Mouse (Mus musculus): ENCODE data around the gene Tmeff1.

Gene Tmeff1

DNA sequence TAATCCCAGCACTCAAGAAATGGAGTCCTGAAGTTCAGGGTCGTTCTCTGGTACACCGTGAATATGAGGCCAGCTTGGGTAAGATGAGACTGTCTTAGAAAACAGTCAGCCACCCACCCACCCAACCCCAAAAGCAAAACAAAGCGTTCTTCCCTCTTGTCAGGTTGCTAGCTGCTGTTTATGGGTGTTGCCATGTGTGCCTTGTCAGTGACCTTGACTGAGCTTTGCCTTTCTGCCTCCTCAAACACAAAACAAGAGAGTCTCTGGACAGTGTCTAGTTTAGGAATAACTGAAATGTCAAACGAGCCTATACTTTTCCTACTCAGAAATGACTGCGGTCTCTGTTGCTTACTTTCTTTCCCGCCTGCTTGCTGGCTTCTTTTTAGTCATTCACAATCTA, 37.3 kb downstream of the Tmeff1 start:
- no peak for DNase-seq (ENCODE audit: low spot score)

DNA sequence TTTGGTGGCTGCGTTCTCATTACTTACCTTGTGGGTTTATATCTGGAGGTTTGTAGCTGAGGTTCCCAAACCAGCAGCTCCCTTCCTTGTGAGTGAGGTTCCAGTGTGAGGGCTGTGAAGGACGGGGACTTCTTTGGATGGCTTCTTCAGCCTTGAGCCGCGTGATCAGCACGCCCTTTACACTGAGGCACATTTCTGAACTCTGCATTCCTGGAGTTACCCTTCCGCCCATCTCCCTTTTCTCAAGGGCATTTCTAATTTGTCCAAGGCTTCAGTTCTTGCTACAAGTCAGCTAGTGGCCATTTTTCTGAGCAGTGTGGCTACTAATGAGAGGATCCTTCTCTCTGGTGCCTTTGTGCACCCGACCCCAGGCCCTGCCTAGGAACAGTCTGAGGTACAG, 38.0 kb downstream of the Tmeff1 start:
- no peak for DNase-seq (ENCODE audit: low spot score)

DNA sequence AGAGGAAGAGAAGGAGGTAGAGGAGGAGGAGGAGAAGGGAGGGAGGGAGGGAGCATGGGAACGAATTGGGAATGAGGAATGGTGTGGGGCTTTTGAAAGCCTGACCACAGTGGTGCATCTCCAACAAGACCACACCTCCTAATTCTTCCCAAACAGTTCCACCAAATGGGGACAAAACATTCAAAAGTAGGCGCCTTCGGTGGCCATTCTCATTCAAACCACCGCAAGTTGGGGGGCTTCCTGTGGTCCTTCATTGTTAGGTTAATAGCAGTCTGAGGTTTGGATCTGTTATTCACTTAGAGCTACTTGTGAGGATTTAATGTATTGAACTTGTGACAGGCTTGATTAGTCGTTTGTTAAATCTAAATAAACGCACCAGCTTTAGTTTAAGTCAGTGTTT, 40.0 kb downstream of the Tmeff1 start:
- no peak for DNase-seq (ENCODE audit: low spot score)

DNA sequence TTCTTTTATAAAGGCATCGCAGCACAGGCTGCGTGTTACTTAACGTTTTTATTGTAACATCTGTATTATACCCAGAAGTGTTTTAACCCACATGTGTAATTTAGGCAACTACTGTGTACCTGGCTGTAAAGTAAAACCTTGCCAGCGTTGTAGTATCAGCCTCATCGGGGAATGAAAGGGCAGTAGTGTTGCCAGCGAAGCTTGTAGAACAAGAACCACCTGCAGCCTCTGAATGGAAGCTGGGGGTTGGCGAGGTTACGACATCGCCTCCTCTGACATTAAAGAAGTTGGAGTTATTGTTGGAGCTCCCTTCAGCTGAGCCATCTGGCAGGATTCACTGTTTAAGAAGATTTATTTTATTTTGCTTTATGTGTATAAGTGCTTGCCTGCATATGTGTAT, 40.9 kb downstream of the Tmeff1 start:
- DNase-seq (ENCODE audit: low spot score): no peak

DNA sequence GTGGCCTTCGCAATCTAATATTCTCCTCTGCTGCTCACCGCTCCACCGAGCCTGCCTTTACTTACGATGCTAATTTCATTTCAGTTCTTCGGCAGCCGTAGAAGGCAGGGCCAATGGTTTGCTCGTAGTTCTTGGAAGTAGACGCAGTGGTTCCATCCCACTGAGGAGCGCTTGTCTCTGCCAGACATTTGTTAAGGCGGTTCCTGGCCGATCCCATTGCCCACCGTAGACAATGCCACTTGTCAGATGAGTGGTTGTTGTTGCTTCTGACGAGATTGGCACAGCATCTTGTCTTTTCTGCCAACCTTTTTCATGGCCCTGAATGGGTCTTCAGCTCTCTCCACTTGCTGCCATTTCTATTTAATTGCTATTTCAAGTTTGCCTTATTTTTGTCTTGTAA, 44.5 kb downstream of the Tmeff1 start:
- DNase-seq (ENCODE audit: low spot score): no peak

DNA sequence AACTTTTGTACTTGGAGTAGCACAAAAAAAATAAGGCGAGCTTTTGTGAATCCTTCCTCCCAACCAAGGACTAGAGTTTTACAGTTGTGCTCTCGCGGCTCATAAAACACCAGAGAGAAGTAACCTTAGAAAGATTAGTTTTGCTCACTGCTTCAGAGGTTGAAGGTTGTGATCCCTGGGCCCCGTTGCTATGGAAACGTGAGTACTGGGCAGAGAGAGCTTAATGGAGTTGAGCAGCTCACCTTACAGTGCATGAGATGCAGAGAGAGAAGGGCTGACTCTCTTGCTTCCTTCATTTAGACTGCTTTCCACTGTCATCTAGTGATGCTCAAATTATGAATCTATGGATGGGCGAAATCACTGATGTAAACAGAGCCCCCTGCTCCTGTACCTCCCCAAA, 48.6 kb downstream of the Tmeff1 start:
- no peak for DNase-seq (ENCODE audit: low spot score)

DNA sequence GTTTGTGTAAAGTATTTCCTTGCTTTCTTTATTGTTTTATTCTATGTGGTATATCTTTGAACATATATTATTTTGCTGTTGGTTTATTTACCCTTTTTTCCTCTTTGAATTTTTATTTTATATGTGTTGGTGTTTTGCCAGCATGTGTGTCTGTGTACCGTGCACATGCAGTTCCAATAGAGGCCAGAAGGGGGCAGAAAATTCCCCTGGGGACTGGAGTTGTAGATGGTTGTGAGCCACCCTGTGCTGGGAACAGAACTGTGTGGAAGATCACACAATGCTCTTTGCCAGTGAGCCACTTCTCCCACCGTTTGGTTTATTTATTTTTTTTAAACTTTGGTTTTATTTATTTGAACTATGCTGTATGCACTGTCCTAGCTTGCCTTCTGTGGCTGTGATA, 49.1 kb downstream of the Tmeff1 start:
- no peak for DNase-seq (ENCODE audit: low spot score)

DNA sequence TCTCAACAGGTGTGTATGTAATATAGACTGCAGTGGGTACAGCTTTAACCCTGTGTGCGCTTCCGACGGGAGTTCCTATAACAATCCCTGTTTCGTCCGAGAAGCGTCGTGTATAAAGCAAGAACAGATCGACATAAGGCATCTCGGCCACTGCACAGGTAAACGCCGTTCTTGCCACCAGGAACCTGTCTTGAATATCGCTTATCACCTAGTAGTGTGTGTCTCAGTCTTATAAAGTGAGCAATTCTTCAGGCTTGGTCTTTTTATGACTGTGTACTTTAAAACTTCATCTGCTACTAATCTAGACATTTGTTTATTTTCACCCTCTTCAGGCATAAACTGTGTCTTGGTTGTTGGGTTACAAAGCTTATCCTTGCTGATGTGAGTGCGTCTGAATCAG, 51.9 kb downstream of the Tmeff1 start:
- no peak for DNase-seq (ENCODE audit: low spot score)

DNA sequence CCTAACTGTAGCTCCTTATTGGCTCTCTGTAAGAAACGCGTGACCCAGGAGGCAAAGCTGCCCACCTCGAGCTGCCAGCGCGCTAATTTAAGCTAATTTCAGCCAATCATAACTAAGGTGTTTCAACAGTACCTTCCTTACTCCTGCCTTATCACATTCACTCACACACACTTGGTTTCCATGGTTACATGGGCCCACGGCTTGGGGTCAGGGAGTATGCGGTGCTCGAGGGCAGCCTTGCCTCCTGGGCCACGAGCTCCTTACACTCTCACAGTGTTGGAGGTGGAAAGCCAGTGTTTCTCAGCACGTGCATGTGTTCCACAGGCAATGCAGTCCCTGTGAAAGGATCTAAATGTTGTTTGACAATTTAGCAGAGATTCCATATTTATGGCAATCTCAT, 53.2 kb downstream of the Tmeff1 start:
- no peak for DNase-seq (ENCODE audit: low spot score)

DNA sequence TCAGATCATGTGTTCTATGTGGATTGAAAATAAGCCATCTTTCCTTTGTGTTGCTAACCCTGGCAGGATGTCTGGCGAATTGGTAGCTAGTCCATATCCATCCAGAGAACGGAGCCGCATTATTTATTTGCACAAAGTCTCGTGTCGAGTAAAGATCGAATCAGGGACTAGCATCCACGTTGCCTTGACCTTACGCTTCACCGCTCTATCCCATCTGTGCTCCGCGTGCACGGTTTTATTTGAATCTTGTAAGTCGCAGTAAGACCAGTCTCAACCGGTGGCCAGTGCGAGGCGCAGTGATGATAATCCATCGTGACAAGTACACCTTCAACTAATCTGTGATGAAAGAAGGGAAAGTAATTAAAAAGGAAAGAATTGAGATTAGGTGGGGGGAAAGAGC, 54.5 kb downstream of the Tmeff1 start:
- no peak for DNase-seq (ENCODE audit: low spot score)

DNA sequence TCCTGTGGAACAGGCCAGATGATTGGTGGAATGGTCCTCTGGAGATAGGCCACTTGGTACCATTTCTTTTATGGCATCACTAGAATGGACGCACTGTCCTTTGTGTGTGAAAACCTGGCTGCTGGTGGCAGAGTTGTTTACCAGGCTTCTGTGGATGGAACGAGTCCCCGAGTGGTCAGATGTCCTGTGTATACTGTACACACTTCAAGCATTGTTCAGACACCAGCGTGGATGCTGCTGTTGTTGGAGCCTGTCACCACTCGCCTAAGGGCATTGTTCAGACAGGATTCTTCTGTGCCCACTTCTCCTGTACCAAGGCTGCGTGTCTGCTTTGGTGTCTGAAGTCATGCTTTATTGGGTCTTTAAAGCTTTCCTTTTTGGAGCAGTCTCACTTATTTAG, 58.8 kb downstream of the Tmeff1 start:
- DNase-seq (ENCODE audit: low spot score): no peak

DNA sequence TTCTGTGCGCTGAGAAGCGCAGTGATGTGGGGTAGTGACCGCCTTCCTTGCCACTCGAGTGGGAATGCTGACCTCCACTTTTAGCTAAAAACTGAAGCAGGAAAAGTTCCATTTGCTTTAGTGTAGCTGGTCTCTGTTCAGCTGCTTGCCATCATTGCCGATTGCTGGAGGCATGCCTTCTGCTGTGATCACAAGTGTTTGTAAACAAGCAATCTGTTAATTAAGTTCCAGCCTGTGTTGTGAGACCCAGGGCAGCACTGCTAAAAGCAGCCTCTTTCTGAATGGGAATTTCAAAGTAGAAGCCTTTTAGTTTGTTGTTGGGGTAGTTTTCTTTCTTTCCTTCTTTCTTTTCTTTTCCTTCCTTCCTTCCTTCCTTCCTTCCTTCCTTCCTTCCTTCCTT, 61.2 kb downstream of the Tmeff1 start:
- no peak for DNase-seq (ENCODE audit: low spot score)

DNA sequence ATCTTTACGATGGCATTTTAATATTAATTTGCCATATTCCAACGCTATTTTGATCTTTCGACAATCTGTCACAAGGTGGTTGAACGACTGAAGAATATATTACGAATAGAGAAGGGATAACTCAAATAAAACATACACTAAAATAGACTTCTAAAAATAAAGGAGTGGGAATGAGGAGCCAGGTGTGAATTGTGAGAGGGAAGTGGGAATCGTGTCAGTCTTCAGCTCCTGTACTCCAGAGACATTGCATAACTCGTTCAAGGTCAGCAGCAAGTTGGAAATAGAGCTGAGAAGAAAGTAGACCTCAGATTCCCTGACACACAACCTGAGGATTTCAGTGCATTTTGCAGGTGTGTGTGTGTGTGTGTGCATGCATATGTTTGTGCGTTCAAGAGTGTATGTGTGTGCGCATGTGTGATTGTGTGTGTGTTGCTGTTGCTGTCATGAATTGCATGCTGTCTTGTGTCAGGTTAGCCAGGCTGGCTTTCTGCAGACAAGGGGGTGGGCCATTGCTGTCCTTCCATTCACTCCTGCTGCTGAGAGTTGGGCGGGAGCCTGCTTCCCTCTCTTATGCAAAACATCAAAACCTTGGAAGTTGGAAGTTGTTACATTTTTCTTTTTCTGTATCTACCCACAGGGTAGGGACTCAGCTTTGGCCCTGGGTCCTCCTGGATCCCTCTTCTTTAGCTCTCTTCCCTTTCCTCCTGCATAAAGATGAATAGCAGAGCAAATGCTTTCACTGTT, 65.8 kb downstream of the Tmeff1 start:
- DNase-seq (ENCODE audit: low spot score): no peak

DNA sequence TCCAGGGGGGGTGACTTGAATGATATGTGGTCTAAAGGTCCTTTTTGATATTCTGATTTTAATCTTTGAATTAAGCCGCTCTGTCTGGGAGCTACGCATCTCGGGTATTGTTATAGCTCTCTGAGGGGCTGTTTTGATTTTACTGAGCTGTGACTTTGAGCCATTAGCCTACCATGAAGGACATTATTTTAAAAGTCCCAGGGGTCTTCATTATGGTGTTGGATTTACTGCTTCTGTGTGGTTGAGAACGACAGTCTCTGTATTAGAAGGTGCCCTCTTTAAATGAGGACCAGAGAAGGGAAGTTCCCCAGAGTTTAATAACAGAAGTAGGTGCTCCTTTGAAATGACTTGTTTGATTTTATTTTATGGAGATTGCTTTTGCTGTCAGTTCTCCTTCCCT, 69.1 kb downstream of the Tmeff1 start:
- no peak for DNase-seq (ENCODE audit: low spot score)

DNA sequence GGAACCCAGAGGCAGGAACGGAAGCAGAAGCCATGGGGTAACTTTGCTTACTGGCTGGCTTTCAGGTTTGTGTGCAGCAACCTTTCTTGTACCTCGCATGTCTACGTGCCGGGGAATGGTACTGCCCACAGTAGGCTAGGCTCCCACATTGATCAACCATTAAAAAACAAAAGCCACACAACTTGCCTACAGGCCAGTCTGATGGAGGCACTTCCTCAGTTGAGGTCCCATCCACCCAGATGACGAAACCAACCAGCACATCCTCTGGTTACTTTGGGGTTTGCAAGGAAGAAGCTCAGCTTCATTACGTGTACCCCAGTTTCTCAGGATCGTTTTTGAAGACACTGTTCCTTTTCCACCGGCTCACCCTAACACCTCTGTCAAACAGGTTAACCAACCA, 71.6 kb downstream of the Tmeff1 start:
- DNase-seq (ENCODE audit: low spot score): no peak

DNA sequence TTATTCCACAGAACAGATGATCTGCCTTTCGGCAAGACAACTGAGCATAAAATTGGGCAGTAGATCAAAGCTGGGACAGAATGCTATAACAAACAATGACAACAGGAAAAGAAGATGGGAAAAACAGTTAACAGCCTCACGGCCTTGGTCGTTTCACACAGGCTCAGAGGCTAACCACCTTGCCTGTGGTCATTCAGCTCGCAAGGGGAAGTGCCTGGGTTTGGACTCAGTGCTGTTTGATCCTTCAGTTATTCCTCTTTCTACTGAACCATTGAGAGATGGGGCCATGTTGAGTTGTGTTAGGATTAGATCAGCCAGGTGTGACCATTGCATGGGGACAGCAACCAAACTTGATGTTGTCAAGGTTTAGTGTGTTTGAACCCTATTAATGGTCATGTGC, 75.2 kb downstream of the Tmeff1 start:
- DNase-seq (ENCODE audit: low spot score): no peak

DNA sequence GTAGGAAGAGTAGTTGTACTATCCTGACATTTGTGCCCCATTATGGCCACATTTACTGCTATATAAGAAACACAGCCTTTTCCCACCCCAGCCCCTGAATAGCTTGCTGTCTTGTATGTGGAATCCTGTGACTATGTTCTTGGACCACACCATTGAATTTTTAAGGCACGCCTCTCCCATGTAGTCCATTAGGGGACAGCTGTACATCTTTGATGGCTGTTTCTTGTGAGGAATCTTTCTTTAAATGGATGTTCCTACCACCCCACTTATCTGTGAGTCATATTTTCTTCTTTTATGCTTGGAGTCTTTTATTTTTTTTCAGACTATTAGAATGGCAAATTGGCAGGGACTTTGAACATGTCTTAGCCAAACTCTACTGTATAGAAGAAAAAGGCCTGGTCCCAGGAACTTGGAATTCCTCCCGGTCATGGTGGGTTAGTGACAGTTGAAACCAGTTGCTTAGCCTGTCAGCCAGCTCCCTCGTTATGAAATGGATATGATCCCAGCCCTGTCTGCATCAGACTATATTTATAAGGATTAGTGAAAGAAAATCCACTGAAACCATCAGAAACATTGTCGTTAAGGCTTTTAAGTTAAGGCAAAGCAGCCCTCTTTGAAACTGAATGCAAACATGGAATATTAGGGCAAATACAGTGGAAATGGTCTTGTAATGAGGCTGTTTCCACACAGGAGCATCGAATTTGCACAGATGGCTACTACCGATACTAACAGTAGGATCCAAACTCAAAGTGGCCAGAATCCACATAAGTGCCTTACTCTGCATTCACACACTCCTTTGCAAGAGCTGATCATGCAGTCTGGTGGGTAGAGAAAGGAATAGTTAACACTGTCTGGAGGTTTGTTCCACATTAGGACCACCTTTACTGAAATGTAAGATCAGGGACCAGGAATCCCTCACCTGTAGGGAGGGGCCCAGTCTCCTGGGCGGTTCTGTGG, 75.9 kb downstream of the Tmeff1 start:
- DNase-seq (ENCODE audit: low spot score): no peak

DNA sequence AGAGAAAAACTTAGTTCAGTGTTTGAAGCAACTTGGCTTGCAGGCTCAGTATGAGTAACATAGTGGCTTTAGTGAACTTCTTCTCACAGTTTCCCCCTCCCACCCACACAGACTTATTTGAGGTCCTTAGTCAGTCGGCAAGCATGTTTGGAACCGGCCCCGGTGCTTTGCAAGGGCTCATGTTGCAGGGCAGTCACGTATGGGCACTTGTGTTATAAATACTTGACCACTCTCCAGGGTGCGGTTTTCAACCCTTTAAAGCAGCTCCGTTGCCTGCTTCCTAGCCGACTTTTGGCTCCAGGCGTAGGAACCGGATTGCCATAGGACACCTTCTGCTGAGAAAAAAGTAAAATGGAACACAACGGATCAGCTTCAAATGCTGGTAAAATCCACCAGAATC, 78.3 kb downstream of the Tmeff1 start, which contains the start of gene Cavin4:
Gene Cavin4 (plus strand): TSS at position 244 of the 400 bp plus-strand sequence.
- no peak for DNase-seq (ENCODE audit: low spot score)

DNA sequence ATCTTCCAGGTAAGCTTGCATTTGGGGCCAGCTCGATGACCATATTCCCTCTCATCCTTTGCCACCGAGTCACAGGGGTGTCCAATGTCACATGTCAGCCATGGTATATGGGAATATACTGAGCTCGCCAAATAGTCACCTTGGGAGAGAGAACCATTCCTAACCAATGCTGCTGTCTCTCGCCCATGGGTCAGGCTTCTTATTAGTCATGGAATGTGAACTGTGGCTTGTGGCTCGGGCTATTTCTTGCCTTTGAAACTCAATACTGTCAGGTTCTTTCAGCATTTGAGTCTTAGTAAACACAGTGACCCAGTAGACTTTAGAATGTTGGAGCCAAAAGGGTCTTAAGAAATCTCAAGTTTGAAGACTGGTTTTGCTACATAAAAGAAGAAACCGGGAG, 79.0 kb downstream of the Tmeff1 start:
- DNase-seq (ENCODE audit: low spot score): no peak

DNA sequence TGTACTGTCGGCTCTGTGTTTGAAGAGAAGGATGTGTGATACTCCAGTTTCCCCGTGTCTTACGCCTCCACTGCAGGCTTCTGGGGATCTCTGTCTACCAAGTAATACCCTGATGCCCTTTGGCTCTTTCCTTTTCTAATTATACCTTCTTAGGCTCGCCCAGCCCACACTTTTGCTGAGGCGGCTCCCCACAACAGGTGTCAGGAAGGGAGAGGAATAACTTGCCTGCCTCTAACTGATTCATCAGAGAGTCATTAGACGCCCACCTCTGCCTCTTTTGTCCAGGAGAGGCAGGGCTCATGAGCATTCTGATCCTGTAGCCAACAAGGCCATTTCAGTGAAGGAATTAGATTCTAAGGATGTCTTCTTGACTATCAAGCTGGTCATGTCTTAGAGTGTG, 82.3 kb downstream of the Tmeff1 start:
- DNase-seq (ENCODE audit: low spot score): no peak

DNA sequence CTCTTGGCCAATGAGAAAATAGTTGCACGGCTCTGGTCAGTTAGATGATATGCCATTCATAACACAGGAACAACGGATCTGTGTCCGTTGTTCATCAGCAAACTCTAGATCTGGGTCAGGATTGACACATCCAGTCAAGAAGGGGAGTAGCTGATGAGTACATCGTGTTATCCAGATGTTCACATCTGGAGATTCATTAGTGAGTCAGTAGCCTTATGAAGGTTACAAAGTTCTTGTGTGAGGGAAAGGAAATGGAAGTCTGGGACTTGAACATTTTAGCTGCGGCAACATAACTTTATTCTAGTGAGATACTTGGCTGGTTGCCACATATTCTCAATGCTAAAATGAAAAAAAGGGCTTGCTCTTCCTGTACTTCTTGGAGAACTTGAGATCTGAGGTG, 87.9 kb downstream of the Tmeff1 start:
- no peak for DNase-seq (ENCODE audit: low spot score)

DNA sequence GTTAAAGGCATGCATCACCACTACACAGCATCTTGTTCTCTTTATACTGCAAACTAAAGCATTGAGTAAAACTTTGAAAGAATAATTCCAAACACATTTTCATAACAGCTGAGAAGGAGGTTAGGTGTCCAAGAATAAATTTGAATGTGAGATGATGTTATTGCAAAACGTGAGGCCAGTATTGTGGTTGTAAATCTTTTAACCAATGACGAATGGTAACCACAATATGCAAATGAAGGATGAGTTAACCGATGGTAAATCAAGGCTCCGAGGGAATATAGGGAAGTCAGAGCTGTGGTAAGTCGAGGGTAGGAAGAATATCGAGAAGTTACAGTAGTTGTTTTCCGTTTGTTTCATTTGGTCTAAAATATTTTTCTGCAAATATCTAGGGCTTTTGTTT, 89.4 kb downstream of the Tmeff1 start:
- no peak for DNase-seq (ENCODE audit: low spot score)

DNA sequence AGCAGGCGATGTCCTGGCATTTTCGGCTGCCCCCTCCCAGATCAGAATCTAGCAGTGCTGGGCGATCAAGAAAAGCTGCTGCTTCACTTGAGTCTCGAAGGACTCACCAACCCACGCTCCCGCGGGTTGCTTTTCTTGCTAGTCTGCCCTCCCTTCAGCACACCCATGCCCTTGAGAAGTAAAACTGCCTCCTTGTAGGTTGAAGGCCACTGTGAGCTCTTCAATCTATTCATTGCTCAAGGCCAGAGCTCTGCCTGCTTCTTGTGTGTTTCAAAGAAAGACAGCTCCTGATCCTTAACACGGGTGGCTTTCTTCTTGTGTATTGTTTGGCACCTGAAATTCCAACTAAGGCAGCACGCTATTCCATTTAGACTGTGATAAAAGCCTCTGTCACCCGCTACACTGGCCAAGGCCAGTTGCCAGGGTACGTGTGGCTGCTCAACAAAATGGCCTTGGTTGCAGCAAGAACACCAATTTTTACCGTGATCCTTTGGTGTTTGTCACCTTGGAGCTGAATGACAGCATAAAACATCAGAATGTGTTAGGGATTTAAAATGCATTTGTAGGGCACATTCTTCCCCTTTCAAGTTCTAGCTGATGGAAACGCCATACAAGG, 91.7 kb downstream of the Tmeff1 start:
- DNase-seq (ENCODE audit: low spot score): no peak

All from ovary, postnatal 10 days (tissue).